Mouse (Mus musculus) CH12.LX (cell line): ENCODE results near the gene Ncapg2. TPM values are rescaled to one million over a fixed set of nuclear protein-coding genes. Genes with fewer than 3 reads are reported as not detected.

ENCODE experiments used
- DNase-seq: peaks from one replicate; pipeline ENCODE4 v3.0.0-alpha.2; 2013; ENCODE audit errors: extremely low read depth
- H3K27ac ChIP-seq: 2 replicates; pipeline ENCODE4 v1.5.1; 2012; ENCODE audit warnings: low read depth, mild to moderate bottlenecking, control low read depth, moderate library complexity; ENCODE audit not compliant: insufficient read depth
- H3K27me3 ChIP-seq: replicated peaks from 2 replicates; pipeline ENCODE3; 2012; ENCODE audit warnings: inconsistent platforms
- H3K36me3 ChIP-seq, 2 experiments: replicated peaks in 1 of 2; 2 replicates each; pipeline versions ENCODE3 to v1.6.1; 2012; ENCODE audit warnings: inconsistent platforms in 1 of 2, low read length in 1 of 2, mild to moderate bottlenecking in 1 of 2, mixed read lengths in 1 of 2, moderate library complexity in 1 of 2; ENCODE audit not compliant: control insufficient read depth in 1 of 2, insufficient read depth in 1 of 2
- H3K4me1 ChIP-seq, 2 experiments: 2 replicates each; pipeline ENCODE4 v1.6.1; 2012; ENCODE audit warnings: inconsistent platforms in 1 of 2, moderate library complexity in 1 of 2; ENCODE audit not compliant: insufficient read depth in 2 of 2, control insufficient read depth in 1 of 2
- H3K4me2 ChIP-seq: 2 replicates; pipeline ENCODE4 v1.6.1; 2012; ENCODE audit warnings: low read depth, mild to moderate bottlenecking, control low read depth; ENCODE audit not compliant: poor library complexity, insufficient read depth, severe bottlenecking
- H3K4me3 ChIP-seq, 3 experiments: fragments of 150-350 bp in 1 of 3; sonication (generic) in 1 of 3; replicated peaks in 1 of 3; 2 replicates each; pipeline versions ENCODE3 to v1.5.1; 2011 to 2012; ENCODE audit warnings: low read depth in 2 of 3, low read length in 2 of 3, mild to moderate bottlenecking in 2 of 3, moderate library complexity in 2 of 3, control low read depth in 1 of 3, improper control_type of control experiment in 1 of 3, inconsistent platforms in 1 of 3, mixed read lengths in 1 of 3; ENCODE audit not compliant: poor library complexity in 1 of 3
- H3K79me2 ChIP-seq: replicated peaks from 2 replicates; pipeline ENCODE4 v1.6.1; 2012; ENCODE audit warnings: mild to moderate bottlenecking, moderate library complexity; ENCODE audit not compliant: control insufficient read depth, poor library complexity, insufficient read depth, severe bottlenecking; ENCODE audit errors: extremely low read depth
- H3K9ac ChIP-seq: 2 replicates; pipeline ENCODE4 v1.6.1; 2012; ENCODE audit warnings: low read depth, mild to moderate bottlenecking, control low read depth, moderate library complexity; ENCODE audit not compliant: insufficient read depth
- H3K9me3 ChIP-seq: replicated peaks from 2 replicates; pipeline ENCODE3; 2012; ENCODE audit warnings: low read length, inconsistent platforms, mixed read lengths
- BHLHE40 ChIP-seq: IDR thresholded peaks from 2 replicates; pipeline ENCODE4 v1.6.1; 2011; ENCODE audit warnings: mild to moderate bottlenecking, low read depth, low read length, improper control_type of control experiment
- CHD1 ChIP-seq: IDR thresholded peaks from 2 replicates; pipeline ENCODE4 v1.6.1; 2012; ENCODE audit warnings: low read depth, low read length, improper control_type of control experiment, inconsistent platforms
- CHD2 ChIP-seq: IDR thresholded peaks from 2 replicates; pipeline ENCODE4 v1.6.1; 2011; ENCODE audit warnings: low read length, improper control_type of control experiment
- CTCF ChIP-seq, 2 experiments: IDR thresholded peaks in 1 of 2; conservative IDR thresholded peaks in 1 of 2; 2 replicates each; pipeline ENCODE4 v1.5.1; 2011 to 2012; ENCODE audit warnings: low read depth in 2 of 2, low read length in 2 of 2, improper control_type of control experiment in 1 of 2, inconsistent platforms in 1 of 2, mild to moderate bottlenecking in 1 of 2, moderate library complexity in 1 of 2
- E2F4 ChIP-seq: IDR thresholded peaks from 2 replicates; pipeline ENCODE4 v1.6.1; 2011; ENCODE audit warnings: low read depth, low read length, improper control_type of control experiment; ENCODE audit not compliant: insufficient replicate concordance
- ELF1 ChIP-seq: IDR thresholded peaks from 2 replicates; pipeline ENCODE4 v1.6.1; 2014; ENCODE audit warnings: low read depth, mild to moderate bottlenecking, inconsistent platforms, low read length, improper control_type of control experiment
- EP300 ChIP-seq: IDR thresholded peaks from 2 replicates; pipeline ENCODE4 v1.6.1; 2011; ENCODE audit warnings: low read length, improper control_type of control experiment
- ETS1 ChIP-seq: conservative IDR thresholded peaks from 2 replicates; pipeline ENCODE4 v1.6.1; 2012; ENCODE audit warnings: low read depth, mild to moderate bottlenecking, inconsistent platforms, low read length, improper control_type of control experiment, moderate library complexity
- GABPA ChIP-seq: IDR thresholded peaks from 2 replicates; pipeline ENCODE4 v1.6.1; 2012; ENCODE audit warnings: low read depth, low read length, improper control_type of control experiment, inconsistent platforms; ENCODE audit not compliant: insufficient replicate concordance
- HCFC1 ChIP-seq: IDR thresholded peaks from 2 replicates; pipeline ENCODE4 v1.6.1; 2012; ENCODE audit warnings: low read depth, mild to moderate bottlenecking, inconsistent platforms, low read length, improper control_type of control experiment
- IRF4 ChIP-seq: IDR thresholded peaks from 2 replicates; pipeline ENCODE4 v1.6.1; 2014; ENCODE audit warnings: low read depth, mild to moderate bottlenecking, inconsistent platforms, low read length, improper control_type of control experiment
- JUN ChIP-seq: IDR thresholded peaks from 2 replicates; pipeline ENCODE4 v1.6.1; 2011; ENCODE audit warnings: low read depth, mild to moderate bottlenecking, low read length, improper control_type of control experiment, moderate library complexity; ENCODE audit not compliant: insufficient read depth
- JUND ChIP-seq: conservative IDR thresholded peaks from 2 replicates; pipeline ENCODE4 v1.6.1; 2011; ENCODE audit warnings: low read depth, low read length, improper control_type of control experiment
- KAT2A ChIP-seq: IDR thresholded peaks from 2 replicates; pipeline ENCODE4 v1.6.1; 2012; ENCODE audit warnings: low read length, improper control_type of control experiment, inconsistent platforms; ENCODE audit not compliant: insufficient replicate concordance
- MAFK ChIP-seq: IDR thresholded peaks from 2 replicates; pipeline ENCODE4 v1.6.1; 2011; ENCODE audit warnings: low read length, improper control_type of control experiment; ENCODE audit not compliant: insufficient replicate concordance
- MAX ChIP-seq: IDR thresholded peaks from 2 replicates; pipeline ENCODE4 v1.6.1; 2011; ENCODE audit warnings: low read length, improper control_type of control experiment
- MAZ ChIP-seq: IDR thresholded peaks from 2 replicates; pipeline ENCODE4 v1.6.1; 2012; ENCODE audit warnings: low read depth, mild to moderate bottlenecking, inconsistent platforms, low read length, improper control_type of control experiment, moderate library complexity
- MEF2A ChIP-seq: IDR thresholded peaks from 2 replicates; pipeline ENCODE4 v1.6.1; 2014; ENCODE audit warnings: low read depth, mild to moderate bottlenecking, inconsistent platforms, low read length, improper control_type of control experiment, borderline replicate concordance
- MXI1 ChIP-seq: IDR thresholded peaks from 2 replicates; pipeline ENCODE4 v1.6.1; 2011; ENCODE audit warnings: mild to moderate bottlenecking, low read depth, low read length, improper control_type of control experiment
- MYC ChIP-seq: IDR thresholded peaks from 2 replicates; pipeline ENCODE4 v1.6.1; 2011; ENCODE audit warnings: low read depth, mild to moderate bottlenecking, improper control_type of control experiment, low read length
- NELFE ChIP-seq: IDR thresholded peaks from 2 replicates; pipeline ENCODE4 v1.6.1; 2011; ENCODE audit warnings: low read depth, low read length, improper control_type of control experiment
- NRF1 ChIP-seq: IDR thresholded peaks from 2 replicates; pipeline ENCODE4 v1.6.1; 2014; ENCODE audit warnings: low read depth, mild to moderate bottlenecking, inconsistent platforms, low read length, improper control_type of control experiment, moderate library complexity
- PAX5 ChIP-seq: IDR thresholded peaks from 2 replicates; pipeline ENCODE4 v1.6.1; 2012; ENCODE audit warnings: low read length, inconsistent platforms, mixed read lengths
- POLR2A ChIP-seq: IDR thresholded peaks from 2 replicates; pipeline ENCODE4 v1.6.1; 2011; ENCODE audit warnings: low read depth, mild to moderate bottlenecking, improper control_type of control experiment, low read length
- POLR2AphosphoS2 ChIP-seq: IDR thresholded peaks from 2 replicates; pipeline ENCODE4 v1.6.1; 2011; ENCODE audit warnings: low read depth, low read length, improper control_type of control experiment
- RAD21 ChIP-seq: IDR thresholded peaks from 2 replicates; pipeline ENCODE4 v1.6.1; 2011; ENCODE audit warnings: low read depth, mild to moderate bottlenecking, low read length, improper control_type of control experiment, moderate library complexity
- RCOR1 ChIP-seq: conservative IDR thresholded peaks from 2 replicates; pipeline ENCODE4 v1.6.1; 2012; ENCODE audit warnings: low read depth, mild to moderate bottlenecking, inconsistent platforms, low read length, improper control_type of control experiment
- SIN3A ChIP-seq: IDR thresholded peaks from 2 replicates; pipeline ENCODE4 v1.6.1; 2012; ENCODE audit warnings: low read length, improper control_type of control experiment, inconsistent platforms
- SMC3 ChIP-seq: IDR thresholded peaks from 2 replicates; pipeline ENCODE4 v1.6.1; 2011; ENCODE audit warnings: low read depth, low read length, improper control_type of control experiment
- TCF12 ChIP-seq: IDR thresholded peaks from 2 replicates; pipeline ENCODE4 v1.6.1; 2014; ENCODE audit warnings: low read depth, mild to moderate bottlenecking, inconsistent platforms, low read length, improper control_type of control experiment
- UBTF ChIP-seq: IDR thresholded peaks from 2 replicates; pipeline ENCODE4 v1.6.1; 2012; ENCODE audit warnings: low read depth, mild to moderate bottlenecking, inconsistent platforms, low read length, improper control_type of control experiment, moderate library complexity
- USF1 ChIP-seq: IDR thresholded peaks from 2 replicates; pipeline ENCODE4 v1.6.1; 2014; ENCODE audit warnings: low read depth, mild to moderate bottlenecking, inconsistent platforms, low read length, improper control_type of control experiment
- USF2 ChIP-seq: conservative IDR thresholded peaks from 2 replicates; pipeline ENCODE4 v1.6.1; 2011; ENCODE audit warnings: low read depth, low read length, improper control_type of control experiment
- ZC3H11A ChIP-seq: IDR thresholded peaks from 2 replicates; pipeline ENCODE4 v1.6.1; 2012; ENCODE audit warnings: low read depth, mild to moderate bottlenecking, inconsistent platforms, low read length, improper control_type of control experiment
- ZKSCAN1 ChIP-seq: IDR thresholded peaks from 2 replicates; pipeline ENCODE4 v1.6.1; 2012; ENCODE audit warnings: low read depth, inconsistent platforms, low read length, improper control_type of control experiment, borderline replicate concordance
- ZMIZ1 ChIP-seq: IDR thresholded peaks from 2 replicates; pipeline ENCODE4 v1.6.1; 2012; ENCODE audit warnings: low read depth, mild to moderate bottlenecking, inconsistent platforms, low read length, improper control_type of control experiment
- ZNF384 ChIP-seq: IDR thresholded peaks from 2 replicates; pipeline ENCODE4 v1.6.1; 2012; ENCODE audit warnings: low read depth, low read length, improper control_type of control experiment, inconsistent platforms
- dilution Hi-C: fragments of 300-500 bp; cut with MboI; formaldehyde crosslinking; loops from 2 replicates; pipeline ENCODE4 v1.14.3; 2020; ENCODE audit warnings: low sequenced_read_pairs; ENCODE audit not compliant: extremely low pct_unique_long_range_greater_than_20kb, extremely low pct_ligation_motif_present
- in situ Hi-C: fragments of 300-500 bp; cut with MboI; formaldehyde crosslinking; loops from 3 replicates; pipeline ENCODE4 v1.14.3; 2019; ENCODE audit warnings: low sequenced_read_pairs, low pct_ligation_motif_present, low pct_unique_long_range_greater_than_20kb, mixed read lengths
- polyA plus RNA-seq: library from polyadenylated mRNA; unstranded; fragments of >175 nt; gene quantifications from 2 replicates; pipeline ENCODE4 v1.2.1, GENCODE M21; 2012; ENCODE audit warnings: low read depth; ENCODE audit not compliant: insufficient read length
- total RNA-seq, 2 experiments: library from RNA; depleted of rRNA; stranded (reverse); fragments of 300-350 nt in 1 of 2; fragments of >200 nt in 1 of 2; gene quantifications; 2 replicates each; pipeline ENCODE4 v1.2.3; 2012 to 2014

Gene Ncapg2
- total RNA-seq (2012; rRNA removed) (48.0 and 54.4 TPM in 2 replicates), total RNA-seq (2014; rRNA removed) (66.4 and 70.0 TPM in 2 replicates), polyA plus RNA-seq (60.8 and 65.0 TPM in 2 replicates)

DNA sequence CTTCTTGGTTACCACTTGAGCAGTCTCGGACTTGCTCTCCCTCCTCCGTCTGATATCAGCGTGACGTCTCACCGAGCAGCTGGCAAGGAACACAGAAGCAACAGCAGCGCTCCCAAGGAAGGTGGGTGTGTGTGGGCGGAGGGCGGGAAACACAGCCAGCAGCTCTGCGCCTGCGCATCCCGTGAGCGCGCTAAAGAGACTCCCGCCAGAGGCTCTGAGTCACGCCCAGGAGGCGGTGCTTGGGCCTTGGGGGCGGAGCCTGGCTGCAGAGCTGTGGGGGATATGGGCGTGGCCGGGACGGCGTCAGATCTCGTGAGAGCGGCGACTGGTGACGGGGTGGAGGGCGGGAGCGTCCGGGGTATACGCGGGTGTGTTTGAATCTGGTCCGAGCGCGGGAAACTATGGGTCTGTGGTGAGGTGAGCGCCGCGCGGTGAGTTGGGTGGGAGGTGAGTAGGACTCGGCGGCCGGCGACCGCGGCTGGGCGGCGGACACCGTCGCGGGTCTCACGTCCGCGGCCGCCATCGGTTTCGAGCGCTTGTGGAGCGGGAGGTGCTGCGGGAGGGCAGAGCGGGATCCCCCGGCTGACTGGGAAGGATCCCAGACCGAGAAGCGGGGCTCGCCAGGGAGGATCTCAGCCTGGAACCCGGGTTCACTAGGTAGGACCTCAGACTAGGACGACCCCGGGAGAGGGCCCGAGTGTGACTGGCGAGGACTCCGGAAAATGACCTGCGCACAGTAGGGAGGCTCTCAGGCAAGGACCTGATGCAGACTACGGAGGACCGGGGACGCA lies at the start of gene Ncapg2:
Gene Ncapg2 (plus strand): TSS at position 358 of the 791 bp plus-strand sequence.
- Histone ChIP-seq H3K4me3 (peak within 1 kb of the TSS; percentile 92 to 97 (median 95)), H3K79me2 (peaks cover 28% of the 10 kb centered on the region), H3K9ac (peak within 1 kb of the TSS; percentile 96), H3K36me3 (peaks cover 20 to 45% of the 10 kb centered on the region in 2 experiments), H3K27ac (peak within 1 kb of the TSS; percentile 33; the same call in 1 of the 2 replicates), H3K4me1 (peaks cover 9 to 52% of the 10 kb centered on the region in 2 experiments), H3K4me2 (peak within 1 kb of the TSS; percentile 79), H3K27me3 (no peaks in the 10 kb centered on the region), H3K9me3 (peaks cover 4% of the 10 kb centered on the region)
- dilution Hi-C loops (no loop called here), in situ Hi-C loops (loop anchor here (25.0 kb wide), 1 partner anchor 118 kb away; the partner anchor contains the start of genes Esyt2 and Gm11027)
- DNase-seq, result peak; percentile 98
- no peak for TF ChIP-seq EP300
- no peak for TF ChIP-seq USF2
- peak; percentile 66; the same call in 1 of the 2 replicates for TF ChIP-seq ZMIZ1
- TF ChIP-seq CHD1, result peak; percentile 53; the same call in 1 of the 2 replicates
- TF ChIP-seq NRF1, result peak; percentile 100
- TF ChIP-seq JUN, result no peak
- peak; percentile 49; the same call in 1 of the 2 replicates for TF ChIP-seq ETS1
- peak; percentile 46; the same call in 1 of the 2 replicates for TF ChIP-seq IRF4
- no peak for TF ChIP-seq RAD21
- peak; percentile 3; the same call in 1 of the 2 replicates for TF ChIP-seq USF1
- peak; percentile 99 for TF ChIP-seq E2F4
- TF ChIP-seq KAT2A, result peak; percentile 87
- TF ChIP-seq ELF1, result peak; percentile 69
- TF ChIP-seq SIN3A, result peak; percentile 95
- peak; percentile 83 for TF ChIP-seq MAX
- no peak for TF ChIP-seq PAX5
- peak; percentile 75 for TF ChIP-seq BHLHE40
- TF ChIP-seq JUND, result no peak
- peak; percentile 91 for TF ChIP-seq POLR2A
- no peak for TF ChIP-seq CTCF (conservative IDR thresholded peaks at IDR 0.05 in 1 of 2, IDR thresholded peaks at IDR 0.05 in 1 of 2; ENCODE audit: low read depth in 2 of 2, low read length in 2 of 2)
- TF ChIP-seq TCF12, result peak; percentile 85
- TF ChIP-seq GABPA, result no peak
- TF ChIP-seq NELFE, result peak; percentile 77
- peak; percentile 65 for TF ChIP-seq HCFC1
- no peak for TF ChIP-seq SMC3
- TF ChIP-seq UBTF, result 0 out of 2 replicates have a peak, but pooled peaks have one; percentile 18
- TF ChIP-seq MEF2A, result peak; percentile 74
- TF ChIP-seq ZNF384, result no peak
- TF ChIP-seq CHD2, result peak; percentile 99
- TF ChIP-seq ZC3H11A, result no peak
- TF ChIP-seq MAZ, result 0 out of 2 replicates have a peak, but pooled peaks have one; percentile 73
- 0 out of 2 replicates have a peak, but pooled peaks have one; percentile 45 for TF ChIP-seq MYC
- peak; percentile 76; the same call in 1 of the 2 replicates for TF ChIP-seq POLR2AphosphoS2
- TF ChIP-seq RCOR1, result no peak
- no peak for TF ChIP-seq MAFK
- peak; percentile 62 for TF ChIP-seq ZKSCAN1
- peak; percentile 84 for TF ChIP-seq MXI1
